Mouse (Mus musculus): ENCODE measurements around the gene Sesn3.

GRCm38 (mm10) chr9:14316618-14317017 lies 41.8 kb downstream of the Sesn3 start:
- no peak for TF ChIP-seq E2F4 (IDR thresholded peaks at IDR 0.05; ENCODE audit: borderline replicate concordance, low read depth, low read length)
- no peak for TF ChIP-seq CTCF (IDR thresholded peaks at IDR 0.05 in 2 of 3, conservative IDR thresholded peaks at IDR 0.05 in 1 of 3; ENCODE audit: control insufficient read depth in 1 of 3, insufficient read depth in 1 of 3, low read depth in 2 of 3, low read length in 3 of 3, poor library complexity in 1 of 3, severe bottlenecking in 1 of 3)
- no peak for TF ChIP-seq POLR2A (IDR thresholded peaks at IDR 0.05; ENCODE audit: control insufficient read depth in 1 of 2, insufficient read depth in 1 of 2, low read depth in 1 of 2, low read length in 2 of 2, poor library complexity in 1 of 2)

Data from MEL (cell line).